Mouse (Mus musculus): Measurements from ENCODE around the gene Lrrn4cl. TPM values are rescaled to one million over a fixed set of nuclear protein-coding genes. Genes with fewer than 3 reads are reported as not detected.

The Lrrn4cl gene
- polyA plus RNA-seq, 1 experiment = 0.25 TPM

DNA sequence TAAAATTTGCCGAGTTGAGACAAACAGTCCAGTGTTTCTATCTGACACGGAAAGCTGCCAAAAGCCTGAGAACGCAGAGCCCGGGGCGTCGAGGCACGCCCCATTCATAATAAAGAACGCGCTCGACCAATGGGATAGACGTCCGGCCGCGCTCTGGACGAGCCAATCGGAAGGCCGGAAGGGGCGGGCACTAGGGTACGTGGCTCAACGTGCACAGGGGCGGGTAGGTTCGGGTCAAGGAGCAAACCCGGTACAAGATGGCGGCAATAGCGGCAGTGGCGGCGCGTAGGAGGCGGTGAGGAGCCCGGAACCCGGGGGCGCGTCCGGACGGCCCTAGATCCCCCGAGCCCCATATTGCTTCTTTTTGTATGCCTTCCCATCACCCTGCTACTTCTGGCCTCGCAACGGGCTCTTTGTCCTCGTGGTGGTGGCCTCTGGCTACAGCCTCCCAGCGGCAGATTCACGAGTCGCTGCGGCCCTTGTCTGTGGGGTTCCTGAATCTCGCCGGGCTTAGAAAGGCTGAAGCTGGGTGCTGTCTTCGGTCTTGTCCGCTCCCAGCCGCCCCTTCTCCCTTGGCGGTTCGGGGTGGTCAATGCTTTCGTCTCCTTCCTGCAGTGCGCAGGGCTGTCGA, 47.4 kb downstream of the Lrrn4cl start, which contains the start of gene Ganab:
Ganab (plus strand) TSS at position 207 of the 631 bp plus-strand sequence.
- TF ChIP-seq CEBPB (IDR thresholded peaks at IDR 0.05; ENCODE audit: insufficient read depth, poor library complexity, severe bottlenecking) (no peak), REST (IDR thresholded peaks at IDR 0.05; ENCODE audit: insufficient read depth, insufficient read length) (peak; percentile 53), TCF12 (IDR thresholded peaks at IDR 0.05; ENCODE audit: insufficient read depth, poor library complexity, severe bottlenecking) (no peak), SRF (IDR thresholded peaks at IDR 0.05; ENCODE audit: control insufficient read depth, insufficient read length, low read depth) (no peak), USF1 (IDR thresholded peaks at IDR 0.05; ENCODE audit: low read depth) (no peak), POLR2AphosphoS2 (IDR thresholded peaks at IDR 0.05; ENCODE audit: insufficient read length, low read depth) (peak; percentile 100), E2F4 (IDR thresholded peaks at IDR 0.05; ENCODE audit: insufficient read depth) (no peak), MYOD1 (IDR thresholded peaks at IDR 0.05; ENCODE audit: control insufficient read depth in 1 of 3, insufficient read length in 2 of 3, low read depth in 2 of 3) (no peak), POLR2A (IDR thresholded peaks at IDR 0.05; ENCODE audit: insufficient read length, low read depth) (peak; percentile 93), MAX (IDR thresholded peaks at IDR 0.05; ENCODE audit: low read depth) (no peak)
- H3K4me2 ChIP-seq (ENCODE audit: low read depth) = peak within 1 kb of the TSS; percentile 100
- H3K36me3 ChIP-seq (ENCODE audit: control insufficient read depth, insufficient read depth) = peaks cover 11% of the 10 kb centered on the region
- peaks cover 70% of the 10 kb centered on the region for H3K79me2 ChIP-seq (ENCODE audit: control insufficient read depth, insufficient read depth)
- peak within 1 kb of the TSS; percentile 10 for H3ac ChIP-seq (ENCODE audit: control insufficient read depth, insufficient read length)
- H3K27me3 ChIP-seq (ENCODE audit: control insufficient read depth, insufficient read depth, insufficient read length) = no peaks in the 10 kb centered on the region
- peak within 1 kb of the TSS; percentile 86 for H3K4me3 ChIP-seq

DNA sequence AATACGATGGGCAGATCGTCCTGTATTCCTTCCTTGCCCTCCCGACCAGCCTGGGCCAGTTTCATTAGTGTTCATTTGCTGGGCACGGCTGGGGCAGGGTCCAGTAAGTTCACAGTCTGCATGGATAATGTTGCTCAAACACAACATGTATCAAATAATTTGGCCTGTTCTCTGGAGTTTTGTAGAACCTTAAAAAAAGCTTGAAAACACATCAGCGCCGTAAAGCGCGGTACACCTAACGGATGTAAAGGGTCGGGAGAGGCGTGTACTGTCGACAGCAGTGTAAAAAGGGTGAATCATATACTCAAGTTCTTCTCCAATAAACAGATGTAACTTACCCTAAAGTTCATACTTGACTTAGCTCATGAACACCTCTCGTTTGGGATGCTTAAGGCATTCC, 48.0 kb downstream of the Lrrn4cl start:
- H3ac ChIP-seq (ENCODE audit: control insufficient read depth, insufficient read length) = peak overlapping the region; percentile 10
- TF ChIP-seq REST (IDR thresholded peaks at IDR 0.05; ENCODE audit: insufficient read depth, insufficient read length) (no peak), SRF (IDR thresholded peaks at IDR 0.05; ENCODE audit: control insufficient read depth, insufficient read length, low read depth) (no peak), E2F4 (IDR thresholded peaks at IDR 0.05; ENCODE audit: insufficient read depth) (no peak), MYOD1 (IDR thresholded peaks at IDR 0.05; ENCODE audit: control insufficient read depth in 1 of 3, insufficient read length in 2 of 3, low read depth in 2 of 3) (no peak), CEBPB (IDR thresholded peaks at IDR 0.05; ENCODE audit: insufficient read depth, poor library complexity, severe bottlenecking) (no peak), USF1 (IDR thresholded peaks at IDR 0.05; ENCODE audit: low read depth) (no peak), POLR2AphosphoS2 (IDR thresholded peaks at IDR 0.05; ENCODE audit: insufficient read length, low read depth) (no peak), TCF12 (IDR thresholded peaks at IDR 0.05; ENCODE audit: insufficient read depth, poor library complexity, severe bottlenecking) (no peak), MAX (IDR thresholded peaks at IDR 0.05; ENCODE audit: low read depth) (no peak), MYOG (IDR thresholded peaks at IDR 0.05; ENCODE audit: control insufficient read depth in 1 of 3, insufficient read depth in 1 of 3, insufficient read length in 2 of 3, low read depth in 2 of 3) (no peak), POLR2A (IDR thresholded peaks at IDR 0.05; ENCODE audit: insufficient read length, low read depth) (no peak), TCF3 (IDR thresholded peaks at IDR 0.05; ENCODE audit: insufficient read length, low read depth) (no peak)
- H3K36me3 ChIP-seq (ENCODE audit: control insufficient read depth, insufficient read depth) = peaks cover 17% of the 10 kb centered on the region
- no peaks in the 10 kb centered on the region for H3K27me3 ChIP-seq (ENCODE audit: control insufficient read depth, insufficient read depth, insufficient read length)
- H3K4me2 ChIP-seq (ENCODE audit: low read depth) = peak overlapping the region; percentile 92
- H3K79me2 ChIP-seq (ENCODE audit: control insufficient read depth, insufficient read depth) = peaks cover 64% of the 10 kb centered on the region
- H3K4me3 ChIP-seq = peak overlapping the region; percentile 86

DNA sequence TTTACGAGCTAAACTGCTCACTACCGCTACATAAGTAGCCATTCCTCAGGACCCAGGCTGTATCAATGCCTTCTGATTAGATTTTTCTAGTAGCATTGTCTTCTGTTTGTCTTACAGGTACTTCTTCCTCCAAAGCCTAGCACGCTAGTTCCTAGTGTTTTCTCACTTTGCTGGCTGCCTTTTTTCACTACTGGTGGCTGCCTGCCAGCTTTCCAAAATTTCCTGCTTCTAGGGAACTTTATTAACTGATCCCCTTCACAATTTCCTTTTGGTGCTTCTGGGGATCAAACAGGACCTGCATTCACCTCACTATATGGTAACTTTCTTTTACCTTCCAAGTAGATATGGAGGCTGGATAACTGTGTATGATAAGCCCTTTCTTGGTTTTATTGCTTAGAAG, 48.5 kb downstream of the Lrrn4cl start:
- Histone ChIP-seq H3K4me2 (ENCODE audit: low read depth) (peak overlapping the region; percentile 92), H3K36me3 (ENCODE audit: control insufficient read depth, insufficient read depth) (peaks cover 22% of the 10 kb centered on the region), H3K79me2 (ENCODE audit: control insufficient read depth, insufficient read depth) (peaks cover 59% of the 10 kb centered on the region), H3ac (ENCODE audit: control insufficient read depth, insufficient read length) (peak overlapping the region; percentile 10), H3K27me3 (ENCODE audit: control insufficient read depth, insufficient read depth, insufficient read length) (no peaks in the 10 kb centered on the region), H3K4me3 (peak overlapping the region; percentile 86)
- TF ChIP-seq CEBPB (IDR thresholded peaks at IDR 0.05; ENCODE audit: insufficient read depth, poor library complexity, severe bottlenecking) = no peak
- TF ChIP-seq POLR2AphosphoS2 (IDR thresholded peaks at IDR 0.05; ENCODE audit: insufficient read length, low read depth) = no peak
- TF ChIP-seq MAX (IDR thresholded peaks at IDR 0.05; ENCODE audit: low read depth) = no peak
- no peak for TF ChIP-seq USF1 (IDR thresholded peaks at IDR 0.05; ENCODE audit: low read depth)

DNA sequence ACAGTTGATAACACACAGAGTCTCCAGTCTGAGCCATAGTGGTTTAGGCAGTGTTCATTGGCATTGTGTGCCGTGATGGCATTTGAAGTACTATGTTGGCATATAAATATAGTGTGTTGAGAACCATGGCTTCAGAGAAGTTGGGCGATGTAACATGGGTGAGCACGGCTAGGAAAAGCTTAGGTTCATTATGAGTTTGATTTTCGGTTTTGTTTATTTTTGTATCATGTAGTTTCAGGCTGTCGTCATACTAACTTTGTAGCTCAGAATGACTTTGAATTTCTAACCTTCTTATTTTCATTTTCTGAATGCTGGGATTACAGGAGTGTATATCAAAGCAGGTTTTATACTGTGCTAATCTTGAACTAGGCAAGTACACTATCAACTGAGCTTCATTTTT, 52.8 kb downstream of the Lrrn4cl start:
- no peak for TF ChIP-seq TCF12 (IDR thresholded peaks at IDR 0.05; ENCODE audit: insufficient read depth, poor library complexity, severe bottlenecking)
- TF ChIP-seq CEBPB (IDR thresholded peaks at IDR 0.05; ENCODE audit: insufficient read depth, poor library complexity, severe bottlenecking) = no peak
- TF ChIP-seq MYOG (IDR thresholded peaks at IDR 0.05; ENCODE audit: control insufficient read depth in 1 of 3, insufficient read depth in 1 of 3, insufficient read length in 2 of 3, low read depth in 2 of 3) = no peak
- no peak for TF ChIP-seq POLR2A (IDR thresholded peaks at IDR 0.05; ENCODE audit: insufficient read length, low read depth)
- TF ChIP-seq MAX (IDR thresholded peaks at IDR 0.05; ENCODE audit: low read depth) = no peak
- TF ChIP-seq POLR2AphosphoS2 (IDR thresholded peaks at IDR 0.05; ENCODE audit: insufficient read length, low read depth) = no peak
- TF ChIP-seq MYOD1 (IDR thresholded peaks at IDR 0.05; ENCODE audit: control insufficient read depth in 1 of 3, insufficient read length in 2 of 3, low read depth in 2 of 3) = no peak
- no peak for TF ChIP-seq SRF (IDR thresholded peaks at IDR 0.05; ENCODE audit: control insufficient read depth, insufficient read length, low read depth)
- TF ChIP-seq USF1 (IDR thresholded peaks at IDR 0.05; ENCODE audit: low read depth) = no peak
- TF ChIP-seq E2F4 (IDR thresholded peaks at IDR 0.05; ENCODE audit: insufficient read depth) = no peak
- no peak for TF ChIP-seq TCF3 (IDR thresholded peaks at IDR 0.05; ENCODE audit: insufficient read length, low read depth)
- TF ChIP-seq REST (IDR thresholded peaks at IDR 0.05; ENCODE audit: insufficient read depth, insufficient read length) = no peak

More for the DNA sequence above, 52.8 kb downstream of the Lrrn4cl start:
- Histone ChIP-seq H3K4me3 (no peak overlapping the region), H3ac (ENCODE audit: control insufficient read depth, insufficient read length) (no peak overlapping the region), H3K36me3 (ENCODE audit: control insufficient read depth, insufficient read depth) (peaks cover 39% of the 10 kb centered on the region), H3K4me2 (ENCODE audit: low read depth) (no peak overlapping the region), H3K27me3 (ENCODE audit: control insufficient read depth, insufficient read depth, insufficient read length) (no peaks in the 10 kb centered on the region), H3K79me2 (ENCODE audit: control insufficient read depth, insufficient read depth) (peaks cover 41% of the 10 kb centered on the region)

Other genes starting within 250 kb of the Lrrn4cl start
- gene Slc22a6, start 232.7 kb upstream of the Lrrn4cl start, polyA plus RNA-seq (2012; fragmentation: generic; extraction: Trizol) = not detected
- not detected for gene Chrm1, start 187.0 kb upstream of the Lrrn4cl start, polyA plus RNA-seq (2012; fragmentation: generic; extraction: Trizol)
- gene Slc3a2, start 127.4 kb upstream of the Lrrn4cl start, polyA plus RNA-seq (2012; fragmentation: generic; extraction: Trizol) = 806 TPM
- 109 TPM for gene Wdr74, start 114.9 kb upstream of the Lrrn4cl start, polyA plus RNA-seq (2012; fragmentation: generic; extraction: Trizol)
- gene 1700092M07Rik, start 110.0 kb upstream of the Lrrn4cl start, polyA plus RNA-seq (2012; fragmentation: generic; extraction: Trizol) = 0.94 TPM
- 49.5 TPM for gene Stx5a, start 109.4 kb upstream of the Lrrn4cl start, polyA plus RNA-seq (2012; fragmentation: generic; extraction: Trizol)
- 64.3 TPM for gene Nxf1, start 93.7 kb upstream of the Lrrn4cl start, polyA plus RNA-seq (2012; fragmentation: generic; extraction: Trizol)
- 59.4 TPM for gene Tmem223, start 79.8 kb upstream of the Lrrn4cl start, polyA plus RNA-seq (2012; fragmentation: generic; extraction: Trizol)
- gene Tmem179b, start 76.3 kb upstream of the Lrrn4cl start, polyA plus RNA-seq (2012; fragmentation: generic; extraction: Trizol) = 31.6 TPM
- 19.6 TPM for gene Taf6l, start 64.4 kb upstream of the Lrrn4cl start, polyA plus RNA-seq (2012; fragmentation: generic; extraction: Trizol)
- 152 TPM for gene Polr2g, start 52.2 kb upstream of the Lrrn4cl start, polyA plus RNA-seq (2012; fragmentation: generic; extraction: Trizol)
- 2.4 TPM for gene Zbtb3, start 48.2 kb upstream of the Lrrn4cl start, polyA plus RNA-seq (2012; fragmentation: generic; extraction: Trizol)
- 18.7 TPM for gene Ttc9c, start 31.4 kb upstream of the Lrrn4cl start, polyA plus RNA-seq (2012; fragmentation: generic; extraction: Trizol)
- gene Hnrnpul2, start 30.8 kb upstream of the Lrrn4cl start, polyA plus RNA-seq (2012; fragmentation: generic; extraction: Trizol) = 42.1 TPM
- 1.00 TPM for gene AC129217.1, start 21.0 kb upstream of the Lrrn4cl start, polyA plus RNA-seq (2012; fragmentation: generic; extraction: Trizol)
- gene Bscl2, start 13.3 kb upstream of the Lrrn4cl start, polyA plus RNA-seq (2012; fragmentation: generic; extraction: Trizol) = 5.7 TPM
- gene Gng3, start 11.6 kb upstream of the Lrrn4cl start, polyA plus RNA-seq (2012; fragmentation: generic; extraction: Trizol) = 0.25 TPM
- gene Ubxn1, start 20.7 kb downstream of the Lrrn4cl start, polyA plus RNA-seq (2012; fragmentation: generic; extraction: Trizol) = 236 TPM
- 37.0 TPM for gene Uqcc3, start 30.2 kb downstream of the Lrrn4cl start, polyA plus RNA-seq (2012; fragmentation: generic; extraction: Trizol)
- gene Lbhd1, start 33.0 kb downstream of the Lrrn4cl start, polyA plus RNA-seq (2012; fragmentation: generic; extraction: Trizol) = 3.3 TPM
- gene Gm49403, start 33.2 kb downstream of the Lrrn4cl start, polyA plus RNA-seq (2012; fragmentation: generic; extraction: Trizol) = not detected
- 73.1 TPM for gene 1810009A15Rik, start 38.1 kb downstream of the Lrrn4cl start, polyA plus RNA-seq (2012; fragmentation: generic; extraction: Trizol)
- 0.44 TPM for gene Gm49416, start 38.2 kb downstream of the Lrrn4cl start, polyA plus RNA-seq (2012; fragmentation: generic; extraction: Trizol)
- gene Ints5, start 42.2 kb downstream of the Lrrn4cl start, polyA plus RNA-seq (2012; fragmentation: generic; extraction: Trizol) = 23.2 TPM
- 109 TPM for gene Ganab, start 47.3 kb downstream of the Lrrn4cl start, polyA plus RNA-seq (2012; fragmentation: generic; extraction: Trizol)
- 66.3 TPM for gene B3gat3, start 69.6 kb downstream of the Lrrn4cl start, polyA plus RNA-seq (2012; fragmentation: generic; extraction: Trizol)
- 6.0 TPM for gene Rom1, start 78.6 kb downstream of the Lrrn4cl start, polyA plus RNA-seq (2012; fragmentation: generic; extraction: Trizol)
- 14.7 TPM for gene Eml3, start 78.8 kb downstream of the Lrrn4cl start, polyA plus RNA-seq (2012; fragmentation: generic; extraction: Trizol)
- 81.5 TPM for gene Mta2, start 91.1 kb downstream of the Lrrn4cl start, polyA plus RNA-seq (2012; fragmentation: generic; extraction: Trizol)
- gene Tut1, start 103.1 kb downstream of the Lrrn4cl start, polyA plus RNA-seq (2012; fragmentation: generic; extraction: Trizol) = 24.9 TPM
- 896 TPM for gene Eef1g, start 116.3 kb downstream of the Lrrn4cl start, polyA plus RNA-seq (2012; fragmentation: generic; extraction: Trizol)
- gene Ahnak, start 138.5 kb downstream of the Lrrn4cl start, polyA plus RNA-seq (2012; fragmentation: generic; extraction: Trizol) = 93.3 TPM
- not detected for gene Scgb1a1, start 237.2 kb downstream of the Lrrn4cl start, polyA plus RNA-seq (2012; fragmentation: generic; extraction: Trizol)

All from myocyte (in vitro differentiated cells).